Comparison of ENCODE assay signal across 8 mouse cellular contexts in genomic region chr6:83142211-83142731, GRCm38 (mm10). TPM values are rescaled to one million over a fixed set of nuclear protein-coding genes. Genes with fewer than 3 reads are reported as not detected.
DNase-seq lines count a peak whose midpoint lies in the region; ATAC-seq and TF ChIP-seq lines count a peak whose summit lies in the region.

No protein-coding gene starts in this region.

- H3K9me3 ChIP-seq in lung, embryonic 15.5 days, result no peaks in the 10 kb centered on the region
- no peaks in the 10 kb centered on the region for H3K9me3 ChIP-seq in forebrain, embryonic 12.5 days
- no peaks in the 10 kb centered on the region for H3K9me3 ChIP-seq in intestine, embryonic 14.5 days (ENCODE audit: control insufficient read depth, low read length)
- no peaks in the 10 kb centered on the region for H3K9me3 ChIP-seq in liver, postnatal 0 days (ENCODE audit: low read length)

- 12% methylated on average over 41 of the region's 41 CpGs for WGBS in lung, embryonic 15.5 days
- WGBS in forebrain, embryonic 12.5 days, result 3% methylated on average over 41 of the region's 41 CpGs
- WGBS in intestine, embryonic 14.5 days, result 12% methylated on average over 39 of the region's 41 CpGs
- WGBS in liver, postnatal 0 days (ENCODE audit: insufficient replicate concordance), result 18% methylated on average over 41 of the region's 41 CpGs

- no peaks in the 10 kb centered on the region for H3K27me3 ChIP-seq in lung, embryonic 15.5 days
- H3K27me3 ChIP-seq in forebrain, embryonic 12.5 days, result peaks cover 20% of the 10 kb centered on the region
- H3K27me3 ChIP-seq in intestine, embryonic 14.5 days (replicated peaks; ENCODE audit: control insufficient read depth, insufficient read depth, low read length), result no peaks in the 10 kb centered on the region
- H3K27me3 ChIP-seq in liver, postnatal 0 days (ENCODE audit: insufficient read depth, low read length), result 0 out of 2 replicates have a peak, but pooled peaks cover 5% of the 10 kb centered on the region

- TF ChIP-seq CTCF in liver, postnatal 0 days (IDR thresholded peaks at IDR 0.05; ENCODE audit: low read depth), result no peak

- peaks cover 29% of the 10 kb centered on the region for H3K4me1 ChIP-seq in lung, embryonic 15.5 days
- peaks cover 37% of the 10 kb centered on the region for H3K4me1 ChIP-seq in forebrain, embryonic 12.5 days
- H3K4me1 ChIP-seq in intestine, embryonic 14.5 days (replicated peaks; ENCODE audit: control insufficient read depth, insufficient read depth, low read length), result peaks cover 29% of the 10 kb centered on the region
- H3K4me1 ChIP-seq in liver, postnatal 0 days (ENCODE audit: insufficient read depth), result peaks cover 22% of the 10 kb centered on the region

- ATAC-seq in lung, embryonic 15.5 days (ENCODE audit: borderline replicate concordance, extremely low read depth, low FRiP score, low TSS enrichment), result no peak
- no peak for ATAC-seq in forebrain, embryonic 12.5 days (ENCODE audit: low FRiP score)
- no peak for ATAC-seq in intestine, embryonic 14.5 days (replicated peaks; ENCODE audit: low FRiP score, low TSS enrichment, low read depth)
- ATAC-seq in liver, postnatal 0 days, result no peak

- no peak for DNase-seq in lung, postnatal 10 days
- DNase-seq in intestine, embryonic 14.5 days (ENCODE audit: low spot score), result no peak
- DNase-seq in liver, postnatal 0 days, result no peak
- peak; percentile 61 to 67 for DNase-seq in right cerebral cortex, postnatal 36 days (ENCODE audit: low spot score in 2 of 2)
- DNase-seq in urinary bladder, postnatal 14 days (ENCODE audit: low spot score), result no peak
- DNase-seq in spleen, postnatal 14 days (ENCODE audit: low spot score in 2 of 2), result no peak

- H3K36me3 ChIP-seq in lung, embryonic 15.5 days, result peaks cover 10% of the 10 kb centered on the region; the same call in 1 of the 2 replicates
- no peaks in the 10 kb centered on the region for H3K36me3 ChIP-seq in forebrain, embryonic 12.5 days (replicated peaks)
- H3K36me3 ChIP-seq in intestine, embryonic 14.5 days (ENCODE audit: control insufficient read depth, insufficient read depth, low read length), result peaks cover 16% of the 10 kb centered on the region
- H3K36me3 ChIP-seq in liver, postnatal 0 days (replicated peaks; ENCODE audit: insufficient read depth, low read length), result peaks cover 4% of the 10 kb centered on the region

- H3K4me3 ChIP-seq in lung, embryonic 15.5 days, result peak overlapping the region; percentile 25
- peak overlapping the region; percentile 34 for H3K4me3 ChIP-seq in forebrain, embryonic 12.5 days (replicated peaks)
- peak overlapping the region; percentile 18 for H3K4me3 ChIP-seq in intestine, embryonic 14.5 days (ENCODE audit: low read depth, low read length)
- no peak overlapping the region for H3K4me3 ChIP-seq in liver, postnatal 0 days (ENCODE audit: low read depth, low read length)

- H3K4me2 ChIP-seq in lung, embryonic 15.5 days, result peak overlapping the region; percentile 51
- H3K4me2 ChIP-seq in forebrain, embryonic 12.5 days, result peak overlapping the region; percentile 65
- peak overlapping the region; percentile 51 for H3K4me2 ChIP-seq in intestine, embryonic 14.5 days (ENCODE audit: low read length)
- H3K4me2 ChIP-seq in liver, postnatal 0 days (ENCODE audit: low read depth, low read length), result peak overlapping the region; percentile 61

- H3K9ac ChIP-seq in lung, embryonic 15.5 days, result peak overlapping the region; percentile 32; the same call in 1 of the 2 replicates
- H3K9ac ChIP-seq in forebrain, embryonic 12.5 days, result peak overlapping the region; percentile 51
- peak overlapping the region; percentile 32 for H3K9ac ChIP-seq in intestine, embryonic 14.5 days (ENCODE audit: low read length)
- H3K9ac ChIP-seq in liver, postnatal 0 days (replicated peaks), result no peak overlapping the region; the same call in 1 of the 2 replicates

- TF ChIP-seq EP300 in liver, postnatal 0 days (IDR thresholded peaks at IDR 0.05; ENCODE audit: low read depth), result no peak

- H3K27ac ChIP-seq in lung, embryonic 15.5 days, result 0 out of 2 replicates have a peak overlapping the region, but pooled peaks have one; percentile 16
- H3K27ac ChIP-seq in forebrain, embryonic 12.5 days, result no peak overlapping the region
- H3K27ac ChIP-seq in intestine, embryonic 14.5 days (ENCODE audit: low read depth), result no peak overlapping the region
- H3K27ac ChIP-seq in liver, postnatal 0 days (ENCODE audit: low read depth), result no peak overlapping the region

RNA-seq across cellular contexts. Expression of gene Rtkn, which starts 7.0 kb away (rescaled TPM):
- 35.3 and 39.9 TPM in 2 replicates for polyA plus RNA-seq in lung, embryonic 15.5 days (2015; fragmentation: Nextera tagmentation; extraction: Ambion mirVana)
- 19.9 and 20.1 TPM in 2 replicates for polyA plus RNA-seq in forebrain, embryonic 12.5 days (2016; fragmentation: Nextera tagmentation; extraction: Ambion mirVana)
- polyA plus RNA-seq in intestine, embryonic 14.5 days (2014; fragmentation: Nextera tagmentation; extraction: Ambion mirVana), result 16.9 and 17.6 TPM in 2 replicates
- 7.0 and 7.1 TPM in 2 replicates for polyA plus RNA-seq in liver, postnatal 0 days (2015; fragmentation: Nextera tagmentation; extraction: Ambion mirVana)

RNA-seq across cellular contexts. Expression of gene Wdr54, which starts 13.9 kb away (rescaled TPM):
- polyA plus RNA-seq in lung, embryonic 15.5 days (2015; fragmentation: Nextera tagmentation; extraction: Ambion mirVana), result 5.0 and 7.6 TPM in 2 replicates
- polyA plus RNA-seq in forebrain, embryonic 12.5 days (2016; fragmentation: Nextera tagmentation; extraction: Ambion mirVana), result 12.5 and 15.4 TPM in 2 replicates
- 4.3 and 6.4 TPM in 2 replicates for polyA plus RNA-seq in intestine, embryonic 14.5 days (2014; fragmentation: Nextera tagmentation; extraction: Ambion mirVana)
- polyA plus RNA-seq in liver, postnatal 0 days (2015; fragmentation: Nextera tagmentation; extraction: Ambion mirVana), result 0.17 and 0.20 TPM in 2 replicates

RNA-seq across cellular contexts. Expression of gene 1700003E16Rik, which starts 13.9 kb away (rescaled TPM):
- 6.2 and 8.1 TPM in 2 replicates for polyA plus RNA-seq in lung, embryonic 15.5 days (2015; fragmentation: Nextera tagmentation; extraction: Ambion mirVana)
- 1.8 and 2.7 TPM in 2 replicates for polyA plus RNA-seq in forebrain, embryonic 12.5 days (2016; fragmentation: Nextera tagmentation; extraction: Ambion mirVana)
- 0.47 and 0.83 TPM in 2 replicates for polyA plus RNA-seq in intestine, embryonic 14.5 days (2014; fragmentation: Nextera tagmentation; extraction: Ambion mirVana)
- polyA plus RNA-seq in liver, postnatal 0 days (2015; fragmentation: Nextera tagmentation; extraction: Ambion mirVana), result 0.25 and 0.27 TPM in 2 replicates

RNA-seq across cellular contexts. Expression of gene Ino80b, which starts 17.0 kb away (rescaled TPM):
- 13.5 and 15.2 TPM in 2 replicates for polyA plus RNA-seq in lung, embryonic 15.5 days (2015; fragmentation: Nextera tagmentation; extraction: Ambion mirVana)
- 19.0 and 20.6 TPM in 2 replicates for polyA plus RNA-seq in forebrain, embryonic 12.5 days (2016; fragmentation: Nextera tagmentation; extraction: Ambion mirVana)
- polyA plus RNA-seq in intestine, embryonic 14.5 days (2014; fragmentation: Nextera tagmentation; extraction: Ambion mirVana), result 13.4 and 13.8 TPM in 2 replicates
- polyA plus RNA-seq in liver, postnatal 0 days (2015; fragmentation: Nextera tagmentation; extraction: Ambion mirVana), result 5.1 and 5.7 TPM in 2 replicates

RNA-seq across cellular contexts. Expression of gene Wbp1, which starts 20.9 kb away (rescaled TPM):
- polyA plus RNA-seq in lung, embryonic 15.5 days (2015; fragmentation: Nextera tagmentation; extraction: Ambion mirVana), result 119 and 120 TPM in 2 replicates
- polyA plus RNA-seq in forebrain, embryonic 12.5 days (2016; fragmentation: Nextera tagmentation; extraction: Ambion mirVana), result 202 and 219 TPM in 2 replicates
- 83.8 and 91.2 TPM in 2 replicates for polyA plus RNA-seq in intestine, embryonic 14.5 days (2014; fragmentation: Nextera tagmentation; extraction: Ambion mirVana)
- 21.0 and 22.0 TPM in 2 replicates for polyA plus RNA-seq in liver, postnatal 0 days (2015; fragmentation: Nextera tagmentation; extraction: Ambion mirVana)

Comparison
In these comparisons a context has a peak if more than half of its experiments do, and no peak if none do; other contexts are left out.
1. DNase-seq: peak in right cerebral cortex, postnatal 36 days (2 of 2); none in lung, postnatal 10 days (single experiment), intestine, embryonic 14.5 days (single experiment), liver, postnatal 0 days (single experiment), urinary bladder, postnatal 14 days (single experiment) and spleen, postnatal 14 days (0 of 2).
2. Peak in every context shown above with its lines, with median percentiles within 50 percentile points of each other: H3K4me2 ChIP-seq.